Mouse (Mus musculus) urinary bladder, postnatal 4 days (tissue): ENCODE measurements around the gene Aatk.

ENCODE experiments used
- DNase-seq, 2 experiments: peaks; one replicate each; pipeline ENCODE4 v3.0.0; 2021 to 2022; ENCODE audit warnings: low spot score in 2 of 2

The Aatk gene

DNA sequence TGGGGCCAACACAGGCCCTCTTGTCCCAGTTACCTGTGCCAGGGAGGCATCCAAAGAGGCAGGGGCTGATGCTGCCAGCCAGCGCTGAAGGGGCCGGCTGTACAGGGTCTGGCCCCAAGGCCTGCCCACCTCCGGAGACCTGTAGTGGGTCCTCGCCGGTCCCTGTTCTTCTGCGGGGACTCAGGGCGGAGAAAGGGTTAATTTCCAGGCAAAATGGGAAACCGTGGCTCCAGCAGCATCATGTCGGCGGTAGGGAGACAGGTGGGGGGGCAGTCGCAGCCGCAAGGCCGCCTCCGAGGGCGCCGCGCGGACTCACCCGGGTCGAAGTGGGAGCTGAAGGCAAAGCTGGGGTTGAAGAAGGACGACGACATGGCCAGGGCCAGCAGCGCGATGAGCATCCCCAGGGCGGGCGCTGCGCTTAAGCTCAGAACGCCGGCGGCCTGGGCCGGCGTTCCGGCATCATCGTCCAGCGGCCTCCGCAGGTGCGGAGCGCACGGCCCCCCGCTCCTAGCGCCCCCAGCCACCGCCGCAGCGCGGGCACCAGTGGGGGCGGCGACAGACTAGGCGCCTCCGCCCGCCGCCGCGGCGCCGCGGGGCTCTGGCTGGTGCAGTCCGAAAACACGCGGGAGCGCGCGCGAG, at the start of gene Aatk:
Gene Aatk, minus strand, starts transcription at position 615 of the 639 bp plus-strand sequence.
- no peak for DNase-seq

DNA sequence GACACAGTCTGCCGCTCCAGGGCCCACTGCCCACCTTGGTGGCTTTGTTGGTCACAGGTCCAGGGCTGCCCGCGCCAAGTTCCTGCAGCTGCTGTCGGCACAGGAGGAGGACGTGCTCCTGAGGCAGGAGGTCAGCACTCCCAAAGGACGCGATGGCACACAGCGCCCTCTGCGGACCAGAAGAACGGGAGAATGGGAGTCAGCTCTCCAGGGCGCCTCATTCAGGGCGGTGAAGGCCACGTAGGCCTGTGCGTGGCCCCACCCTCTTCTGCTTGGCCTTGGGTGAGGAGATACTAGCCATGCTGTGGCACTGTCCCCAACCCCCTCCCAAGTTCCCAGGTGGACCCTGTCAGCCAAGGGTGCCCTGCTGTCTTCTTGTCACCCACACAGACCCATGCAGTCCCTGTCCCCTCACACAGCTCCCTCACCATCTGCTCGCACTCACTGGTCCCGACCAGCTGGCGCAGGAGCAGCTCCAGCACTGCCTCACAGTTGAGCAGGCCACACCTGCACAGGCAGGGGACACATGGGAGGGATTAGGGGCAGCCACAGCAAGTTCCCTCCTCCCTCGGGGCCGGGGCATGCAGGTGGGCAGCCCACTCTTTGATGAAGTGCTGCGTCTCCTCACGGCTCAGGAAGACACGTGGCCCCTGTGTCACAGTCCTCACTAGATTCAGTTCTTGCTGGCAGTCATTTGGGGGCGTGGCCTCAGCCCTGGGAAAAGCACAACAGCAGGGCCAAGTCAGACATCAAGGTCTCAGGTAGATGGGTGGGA, 46.0 kb upstream of the Aatk start:
- no peak for DNase-seq

- no peak for DNase-seq
Measured at GRCm38 (mm10) chr11:120090661-120091060, 43.7 kb upstream of the Aatk start.

- DNase-seq, result peak; percentile 97 to 98
Measured at GRCm38 (mm10) chr11:120086702-120087152, 39.8 kb upstream of the Aatk start, which contains the start of gene Cep131. TSS of gene Cep131 (minus strand) at chr11:120086827.

GRCm38 (mm10) chr11:120085891-120086627, 39.1 kb upstream of the Aatk start:
- DNase-seq, result peak in 1 of 2 experiments; percentile 45

DNA sequence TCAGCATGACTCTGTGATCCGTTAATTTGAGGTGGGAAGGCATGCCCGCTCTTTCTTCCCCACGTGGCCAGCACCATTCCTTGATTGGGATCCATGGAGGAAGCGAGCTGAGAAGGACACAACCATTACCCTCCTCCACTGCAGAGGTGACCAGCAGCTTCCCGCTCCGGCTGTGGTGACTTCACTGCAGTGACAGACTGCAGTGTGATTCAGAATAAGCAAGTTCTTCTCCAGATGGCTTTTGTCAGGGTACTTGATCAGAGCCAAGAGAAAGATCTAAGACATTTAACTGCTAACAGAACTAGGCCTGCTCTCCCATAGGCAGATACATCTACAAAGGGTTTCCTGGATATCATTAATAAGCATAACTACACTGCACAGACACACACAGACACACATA, 33.3 kb upstream of the Aatk start:
- DNase-seq, result no peak

GRCm38 (mm10) chr11:120076191-120076590, 29.2 kb upstream of the Aatk start:
- no peak for DNase-seq

GRCm38 (mm10) chr11:120072986-120073647, 26.1 kb upstream of the Aatk start:
- no peak for DNase-seq

GRCm38 (mm10) chr11:120071731-120072320, 24.9 kb upstream of the Aatk start:
- DNase-seq, result no peak

DNA sequence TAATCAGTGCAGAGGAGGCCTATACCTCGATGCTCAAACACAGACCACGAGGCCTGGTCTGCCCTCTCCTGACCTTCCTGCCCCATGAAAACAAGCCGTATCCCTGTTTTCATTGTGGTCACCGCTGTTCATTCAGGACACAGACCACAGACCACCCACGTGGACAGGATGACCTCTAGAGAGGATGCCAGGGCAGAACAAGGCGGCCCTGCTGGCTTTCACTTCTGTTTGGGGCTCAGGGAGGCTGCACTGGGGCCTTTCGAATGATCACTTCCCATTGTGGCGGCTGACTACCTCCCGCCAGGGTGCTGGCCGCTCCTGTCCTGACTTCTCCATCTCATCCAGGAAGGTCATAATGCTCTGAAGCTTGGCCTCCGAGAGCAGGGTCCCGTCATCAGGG, 24.1 kb upstream of the Aatk start:
- DNase-seq, result no peak

DNA sequence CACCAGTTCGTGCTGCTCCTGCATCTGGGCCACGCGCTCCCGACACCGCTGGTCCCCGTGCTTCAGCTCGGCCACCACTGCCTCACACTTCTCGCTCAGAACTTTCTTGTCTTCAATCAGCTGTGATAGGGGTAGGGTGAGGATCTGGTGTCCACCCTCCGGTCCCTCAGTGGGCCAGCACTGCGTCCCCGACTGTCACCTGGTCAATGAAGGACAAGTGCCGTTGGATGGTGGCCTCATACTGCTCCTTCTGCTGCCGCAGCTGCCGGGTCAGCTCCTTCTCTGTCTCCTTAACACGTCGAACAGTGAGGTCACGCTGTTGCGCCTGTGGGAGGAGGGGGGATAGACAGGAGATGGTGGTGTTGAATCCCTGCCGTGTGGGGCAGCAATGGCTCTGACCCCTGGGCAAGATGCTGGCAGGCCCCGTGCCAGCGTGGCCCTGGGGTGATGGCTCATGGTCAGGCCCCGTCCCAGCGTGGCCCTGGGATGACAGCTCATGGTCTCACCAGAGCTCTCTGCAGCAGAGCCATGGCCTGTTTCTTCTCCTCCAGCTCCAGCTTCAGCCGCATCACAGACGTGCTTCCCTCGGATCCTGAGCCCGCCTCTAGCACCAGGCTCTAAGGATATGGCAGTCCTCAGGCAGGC, 23.4 kb upstream of the Aatk start:
- no peak for DNase-seq

DNA sequence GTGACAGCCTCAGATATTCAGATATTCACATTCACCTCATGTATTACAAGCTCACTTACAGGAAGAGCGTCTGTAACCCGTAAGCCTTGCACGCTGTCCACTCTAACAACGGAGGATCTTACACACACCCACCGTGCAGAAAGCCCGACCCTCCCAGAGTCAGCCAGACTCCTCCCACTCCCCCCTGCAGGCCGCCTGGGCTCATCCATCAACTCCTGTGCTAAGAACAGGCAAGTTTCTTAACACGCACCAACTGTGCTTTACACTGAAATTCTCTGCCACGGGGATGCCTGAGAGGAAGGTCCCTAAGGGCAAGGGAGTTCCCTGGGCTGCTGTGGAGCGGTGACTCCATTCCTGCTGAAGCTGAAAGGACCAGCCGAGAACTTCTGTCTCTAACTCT, 22.3 kb upstream of the Aatk start:
- DNase-seq, result no peak

- DNase-seq, result no peak
Measured at GRCm38 (mm10) chr11:120067834-120068233, 20.9 kb upstream of the Aatk start.

DNA sequence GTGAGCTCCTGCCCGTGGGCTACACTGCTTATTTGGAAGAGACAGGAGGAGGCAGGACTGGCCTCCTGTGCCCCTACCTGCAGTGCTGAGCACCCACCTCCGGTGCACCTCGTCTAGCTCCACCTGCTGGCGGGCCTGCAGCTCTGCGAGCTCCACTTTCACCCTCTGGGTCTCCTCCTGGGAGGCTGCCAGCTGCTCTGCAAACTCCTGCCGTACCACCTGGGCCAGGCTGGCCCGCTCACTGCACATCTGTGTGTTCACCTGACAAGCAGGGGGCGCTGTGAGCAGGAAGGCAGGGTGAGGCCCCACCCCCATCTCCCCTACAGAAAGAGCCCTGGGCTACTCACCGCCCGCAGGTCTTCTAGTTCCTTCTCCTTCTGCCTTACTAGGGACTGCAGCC, 18.3 kb upstream of the Aatk start:
- DNase-seq, result peak; percentile 55 to 79

GRCm38 (mm10) chr11:120064668-120065040, 17.7 kb upstream of the Aatk start:
- DNase-seq, result no peak

DNA sequence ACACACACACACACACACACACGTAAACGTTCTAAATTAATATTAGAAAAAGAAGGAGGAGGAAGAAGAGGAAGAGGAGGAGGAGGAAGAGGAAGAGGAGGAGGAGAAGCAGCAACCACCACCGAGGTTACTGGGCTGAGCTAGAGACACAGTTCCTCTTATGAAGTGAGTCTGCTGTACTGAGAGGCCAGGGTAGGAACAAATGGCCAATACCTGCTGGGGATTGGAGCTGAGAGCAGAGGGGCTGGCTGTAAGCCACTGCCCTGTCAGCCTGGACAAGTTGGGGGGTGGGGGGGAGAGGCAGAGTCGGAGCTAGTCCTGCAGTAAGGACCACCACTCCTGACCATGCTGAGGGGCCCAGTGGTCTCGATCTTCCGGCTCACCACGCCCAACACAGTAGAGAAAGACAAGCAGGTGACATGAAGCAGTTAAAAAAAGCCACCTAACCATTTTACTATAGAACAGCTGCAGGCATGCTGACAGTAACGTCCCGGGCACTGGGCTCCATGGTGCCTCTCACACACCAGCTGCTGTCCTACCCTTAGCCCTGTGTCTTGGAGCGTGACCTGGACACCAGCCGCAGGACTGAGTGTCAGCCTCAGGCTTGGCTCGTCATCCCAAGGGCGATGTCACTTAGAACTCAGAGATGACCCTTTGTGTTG, 17.2 kb upstream of the Aatk start:
- no peak for DNase-seq

GRCm38 (mm10) chr11:120063326-120063725, 16.4 kb upstream of the Aatk start:
- no peak for DNase-seq

- no peak for DNase-seq
Measured at GRCm38 (mm10) chr11:120060634-120061033, 13.7 kb upstream of the Aatk start.

DNA sequence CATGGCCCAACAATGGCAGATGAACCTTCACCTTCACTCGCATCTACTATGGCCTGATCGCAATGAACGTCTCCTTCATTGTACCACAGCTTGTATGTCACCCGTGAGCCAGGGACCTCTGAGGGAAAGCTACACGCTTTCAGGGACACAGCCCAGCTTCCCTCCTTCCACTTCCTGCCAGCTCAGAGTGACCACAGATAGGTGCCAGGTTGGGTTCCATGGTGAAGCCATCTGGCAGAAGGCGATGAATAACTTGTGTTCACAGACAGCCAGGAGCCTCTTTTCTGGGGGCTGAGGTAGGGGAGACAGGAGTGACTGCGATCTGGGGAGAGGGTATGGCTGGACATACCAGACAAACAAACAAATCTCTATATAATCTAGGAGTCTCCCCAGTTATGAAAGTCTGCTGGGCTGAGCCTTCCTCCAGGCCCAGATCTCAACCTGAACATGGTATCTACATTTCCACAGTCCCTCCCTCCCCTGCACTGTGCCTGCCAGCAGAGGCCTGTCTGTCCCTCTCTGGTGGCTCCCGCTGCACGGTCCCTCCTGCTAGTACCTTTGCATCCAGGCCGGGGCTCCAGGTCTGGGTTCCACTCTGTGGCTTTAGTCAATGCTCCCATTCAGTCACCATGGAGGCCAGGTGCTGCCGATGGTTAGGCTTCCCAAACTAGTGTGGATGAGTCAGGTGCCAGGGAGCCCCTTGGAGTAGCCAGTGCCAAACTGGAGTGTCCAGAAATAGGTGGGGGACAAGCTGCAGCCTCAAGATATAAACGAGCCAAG, 9.2 kb upstream of the Aatk start:
- no peak for DNase-seq

DNA sequence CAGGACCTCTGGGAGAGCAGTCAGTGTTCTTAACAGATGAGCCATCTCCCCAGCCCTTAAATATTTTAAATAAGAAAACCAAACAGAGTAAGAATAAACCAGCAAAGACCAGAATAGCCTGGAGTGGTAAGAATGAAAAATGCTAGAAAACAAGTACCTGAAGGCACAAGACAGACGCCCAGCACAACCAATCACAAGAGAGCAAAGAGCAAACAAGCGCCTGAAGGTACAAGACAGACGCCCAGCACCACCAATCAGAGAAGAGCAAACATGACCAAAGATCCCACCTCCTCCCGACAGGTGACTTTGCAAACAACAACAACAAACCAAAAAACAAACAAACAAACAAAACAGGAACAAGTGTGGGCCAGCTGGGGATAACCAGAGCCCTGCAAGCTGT, 6.9 kb upstream of the Aatk start:
- DNase-seq, result no peak
